Mouse (Mus musculus) pancreas, adult 10 weeks (tissue): ENCODE measurements around the gene Gaa. TPM values are rescaled to one million over a fixed set of nuclear protein-coding genes. Genes with fewer than 3 reads are reported as not detected.

ENCODE experiments used
- polyA plus RNA-seq: library from polyadenylated mRNA; stranded (reverse); fragments of 350-450 nt; fragmentation: Illumina TruSeq; extraction: RNeasy Lipid Tissue Mini Kit (QIAGEN cat#74804); gene quantifications from one replicate; pipeline ENCODE4 v1.2.3, GENCODE M21; 2015; ENCODE audit warnings: low read depth, low replicate concordance; ENCODE audit not compliant: insufficient read depth

Gene Gaa
- 16.5 TPM for polyA plus RNA-seq

DNA sequence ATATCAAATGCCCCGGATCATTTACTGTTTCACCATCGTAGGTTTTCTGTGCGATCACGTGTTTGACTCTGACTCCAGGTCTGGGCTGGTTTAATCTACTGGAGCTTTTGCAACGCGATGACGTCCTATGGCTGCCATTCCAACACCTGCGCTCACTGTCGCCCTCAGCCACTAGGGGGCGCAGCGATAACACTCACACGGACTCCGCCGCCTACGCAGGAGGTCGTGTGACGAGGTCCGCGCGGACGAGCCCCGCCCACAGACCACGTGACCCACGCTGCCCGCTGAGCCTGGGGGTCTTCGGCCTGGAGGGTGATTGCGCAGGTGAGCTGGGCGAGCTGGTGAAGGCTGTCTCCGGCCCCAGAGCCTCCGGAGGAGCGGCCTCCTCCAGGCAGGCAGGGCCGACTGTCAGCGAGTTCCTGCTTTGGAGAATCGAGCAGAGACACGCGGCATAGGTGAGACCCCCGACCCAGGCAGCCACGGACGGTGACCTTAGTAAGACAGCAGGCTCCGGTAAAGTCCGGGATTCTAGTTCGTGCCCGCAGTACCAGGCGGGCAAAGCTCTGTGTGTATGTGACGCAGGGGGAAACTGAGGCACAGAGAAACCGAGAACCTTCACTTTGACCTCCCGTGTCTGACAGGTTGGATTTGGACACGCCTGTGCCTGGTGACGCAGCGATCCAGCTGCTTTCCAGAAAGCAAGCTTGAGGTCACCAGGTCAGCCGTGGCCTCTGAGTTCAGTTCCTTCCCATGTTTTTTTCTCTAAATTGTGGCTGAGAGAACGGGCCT, at the start of gene Gaa:
TSS of gene Gaa (plus strand) at position 120 of the 789 bp plus-strand sequence.

DNA sequence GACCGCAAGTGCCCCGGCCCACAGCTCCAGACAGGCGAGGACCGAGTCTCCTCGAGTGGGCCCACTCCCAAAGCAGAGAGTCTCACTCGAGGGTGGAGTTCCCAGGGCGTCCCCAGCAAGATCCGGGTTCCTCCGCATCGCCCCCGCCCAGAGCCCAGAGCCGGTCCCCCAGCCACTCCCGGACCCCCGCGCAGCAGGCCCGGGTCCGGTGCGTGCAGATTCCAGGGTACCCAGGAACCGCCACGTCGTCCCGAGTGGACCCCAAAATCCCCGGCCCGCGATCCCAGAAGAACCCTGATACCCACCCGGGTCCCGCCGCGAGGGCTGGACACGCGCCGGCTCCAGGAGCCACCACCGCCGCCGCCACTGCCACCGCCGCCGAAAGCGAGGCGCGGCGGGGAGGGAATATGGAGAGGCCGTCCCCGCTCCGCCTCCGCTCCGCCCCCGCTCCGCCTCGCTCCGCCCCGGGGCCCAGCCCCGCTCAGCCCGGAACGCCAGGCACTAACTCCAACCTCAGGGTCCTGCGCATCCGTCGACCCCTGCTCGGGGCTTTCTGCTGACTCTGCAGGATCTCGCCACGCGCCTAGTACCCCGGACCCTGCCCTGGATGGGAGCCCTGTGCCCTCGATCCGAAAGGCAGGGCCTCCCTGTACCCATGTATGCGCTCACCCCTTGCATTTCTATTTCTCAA, 39.5 kb upstream of the Gaa start, which contains the start of the genes Tbc1d16 and Ccdc40:
TSS of gene Tbc1d16 (minus strand) at position 409 of the 691 bp plus-strand sequence.
TSS of gene Ccdc40 (plus strand) at position 482 of the 691 bp plus-strand sequence.

DNA sequence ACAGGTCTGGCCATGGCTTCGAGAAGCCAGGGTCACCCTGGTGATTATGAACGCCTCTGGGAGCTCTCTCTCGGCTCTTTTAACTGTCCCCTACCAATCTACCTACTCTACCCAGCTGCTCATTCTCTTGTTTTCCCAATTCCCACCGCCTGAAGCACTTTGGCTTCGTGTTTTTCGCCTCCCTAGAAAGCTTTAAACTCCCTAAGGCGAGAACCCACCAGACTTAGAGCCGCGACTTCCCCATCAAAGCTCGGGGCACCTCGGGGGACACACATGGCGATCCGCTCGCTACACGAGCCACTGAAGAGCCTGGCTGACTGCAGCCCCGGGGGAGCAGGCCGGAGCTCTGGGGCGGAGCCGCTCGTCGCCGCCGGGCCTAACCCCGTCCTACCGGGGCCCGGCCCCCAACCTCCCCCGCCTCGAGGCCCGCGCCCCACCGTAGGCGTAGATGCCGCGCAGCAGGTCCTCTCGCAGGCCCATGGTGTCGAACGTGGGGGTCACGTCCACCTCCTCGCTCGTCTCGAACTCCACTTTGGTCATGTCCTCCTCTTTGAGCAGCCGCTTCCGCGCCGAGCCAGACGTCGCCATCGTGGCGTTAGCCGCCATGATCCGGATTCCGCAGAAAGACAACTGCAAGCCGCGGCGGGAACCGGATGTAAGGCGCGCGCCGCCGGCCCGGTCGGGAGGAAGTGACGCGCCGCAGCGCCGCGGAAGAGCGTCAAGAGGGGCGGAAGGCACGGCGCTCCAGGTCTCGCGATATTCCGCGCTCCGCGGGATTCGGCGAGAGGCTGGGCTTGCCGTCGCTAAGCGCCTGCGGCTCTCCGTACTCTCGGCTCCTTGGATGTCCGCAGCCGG, 31.9 kb downstream of the Gaa start, which contains the start of gene Eif4a3:
TSS of gene Eif4a3 (minus strand) at position 699 of the 855 bp plus-strand sequence.

DNA sequence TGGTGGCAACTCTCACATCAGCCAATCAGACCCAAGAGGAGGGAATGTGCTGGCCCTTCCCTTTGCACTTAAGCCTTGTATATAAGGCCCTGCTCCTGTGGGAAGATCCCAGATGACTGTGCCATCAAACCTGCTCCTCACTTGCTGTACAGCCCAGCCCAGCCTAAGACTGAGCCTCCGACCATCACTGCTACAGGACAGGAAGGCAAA, 39.9 kb downstream of the Gaa start, which contains the start of gene Card14:
TSS of gene Card14 (plus strand) at position 111 of the 210 bp plus-strand sequence.

Other genes starting within 250 kb of the Gaa start
- gene Cbx2, start 244.9 kb upstream of the Gaa start, polyA plus RNA-seq: 1.0 TPM
- gene Cbx8, start 226.9 kb upstream of the Gaa start, polyA plus RNA-seq: 0.59 TPM
- 2.3 TPM for gene Cbx4, start 181.7 kb upstream of the Gaa start, polyA plus RNA-seq
- 5.1 TPM for gene Tbc1d16, start 39.4 kb upstream of the Gaa start, polyA plus RNA-seq
- not detected for gene Ccdc40, start 39.3 kb upstream of the Gaa start, polyA plus RNA-seq
- 29.3 TPM for gene Eif4a3, start 32.2 kb downstream of the Gaa start, polyA plus RNA-seq
- gene Card14, start 39.9 kb downstream of the Gaa start, polyA plus RNA-seq: not detected
- gene Sgsh, start 87.6 kb downstream of the Gaa start, polyA plus RNA-seq: 2.6 TPM
- gene Slc26a11, start 87.7 kb downstream of the Gaa start, polyA plus RNA-seq: 1.8 TPM
- 14.9 TPM for gene Rnf213, start 125.2 kb downstream of the Gaa start, polyA plus RNA-seq
- gene Endov, start 223.5 kb downstream of the Gaa start, polyA plus RNA-seq: 3.1 TPM